Mouse (Mus musculus): ENCODE data around the gene Ptpru. TPM values are rescaled to one million over a fixed set of nuclear protein-coding genes. Genes with fewer than 3 reads are reported as not detected.
A peak's percentile ranks its signal among the peaks of the same experiment; 100 is the strongest.

Ptpru gene
- polyA plus RNA-seq, 1 experiment from 2014 or later = 26.7 TPM

DNA sequence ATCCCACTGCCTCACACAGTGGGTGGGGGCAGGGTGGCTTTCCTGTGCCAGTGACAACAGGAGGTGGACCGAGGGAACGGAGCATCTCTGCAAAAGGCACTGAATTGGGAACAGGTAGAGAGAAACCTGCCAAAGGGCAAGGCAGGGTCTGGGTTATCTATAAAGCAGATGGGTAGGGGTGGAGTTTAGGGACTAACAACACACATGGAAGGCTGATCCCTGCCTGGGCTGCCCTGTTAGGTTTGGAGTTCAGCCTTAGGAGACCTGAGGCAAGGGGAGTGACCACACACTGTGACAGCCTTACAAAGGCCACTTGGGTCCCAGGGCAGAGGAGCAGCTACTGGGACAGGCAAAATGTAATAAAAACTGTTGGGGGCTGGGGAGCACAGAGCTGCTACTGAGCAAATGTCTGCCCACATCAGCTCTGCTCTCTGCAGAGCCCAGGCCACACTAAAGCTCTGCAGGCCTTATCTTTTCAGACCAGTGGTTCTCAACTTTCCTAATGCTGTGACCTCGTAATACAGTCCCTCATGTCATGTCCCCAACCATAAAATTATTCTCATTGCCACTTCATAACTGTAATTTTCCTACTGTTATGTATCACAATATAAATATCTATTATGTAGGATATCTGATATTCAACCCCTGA is 5.2 kb downstream of the Ptpru start:
- H3K27ac ChIP-seq (replicated peaks) = no peak overlapping the region
- H3K36me3 ChIP-seq = no peaks in the 10 kb centered on the region
- 65% methylated on average over 3 of the region's 3 CpGs for WGBS
- peaks cover 9% of the 10 kb centered on the region for H3K27me3 ChIP-seq
- no peak overlapping the region for H3K9ac ChIP-seq
- ATAC-seq (ENCODE audit: insufficient number of reproducible peaks, low FRiP score, low TSS enrichment, low read depth) = no peak
- H3K9me3 ChIP-seq (replicated peaks) = no peaks in the 10 kb centered on the region
- H3K4me2 ChIP-seq (replicated peaks) = no peak overlapping the region
- H3K4me1 ChIP-seq = peaks cover 56% of the 10 kb centered on the region
- no peak overlapping the region for H3K4me3 ChIP-seq (replicated peaks)

DNA sequence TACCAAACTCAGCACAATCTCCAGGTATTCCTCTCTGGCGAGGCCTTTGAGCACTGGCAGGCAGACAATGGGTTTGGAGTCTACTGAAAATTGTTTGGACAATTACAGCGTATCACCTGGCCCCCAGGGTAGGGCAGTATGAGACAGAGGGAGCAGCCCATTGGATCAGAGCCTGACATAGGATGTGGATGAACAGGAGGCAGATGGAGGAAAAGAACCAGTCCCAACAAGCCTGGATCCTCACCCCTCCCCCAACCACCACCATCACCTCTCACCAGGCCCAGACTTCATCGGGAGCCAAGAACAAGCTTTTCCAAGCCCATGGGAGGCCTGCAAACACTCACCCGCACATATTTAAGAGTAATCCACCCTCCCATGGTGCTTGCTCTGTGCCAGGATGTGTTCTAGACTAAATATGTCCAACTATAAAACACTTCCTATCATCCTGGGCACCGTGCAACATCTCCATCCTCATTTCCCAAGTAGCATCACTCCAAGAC is 6.5 kb downstream of the Ptpru start:
- no peaks in the 10 kb centered on the region for H3K9me3 ChIP-seq (replicated peaks)
- WGBS = 53% methylated on average over 5 of the region's 5 CpGs
- no peak for ATAC-seq (ENCODE audit: insufficient number of reproducible peaks, low FRiP score, low TSS enrichment, low read depth)

GRCm38 (mm10) chr4:131829123-131829522 is 9.0 kb downstream of the Ptpru start:
- peaks cover 51% of the 10 kb centered on the region for H3K4me1 ChIP-seq
- no peak overlapping the region for H3K9ac ChIP-seq
- no peaks in the 10 kb centered on the region for H3K36me3 ChIP-seq
- no peaks in the 10 kb centered on the region for H3K27me3 ChIP-seq
- H3K4me2 ChIP-seq (replicated peaks) = no peak overlapping the region
- H3K9me3 ChIP-seq (replicated peaks) = no peaks in the 10 kb centered on the region
- H3K27ac ChIP-seq (replicated peaks) = no peak overlapping the region
- ATAC-seq (ENCODE audit: insufficient number of reproducible peaks, low FRiP score, low TSS enrichment, low read depth) = no peak
- 74% methylated on average over 8 of the region's 8 CpGs for whole genome bisulfite sequencing
- no peak overlapping the region for H3K4me3 ChIP-seq (replicated peaks)

More for the DNA sequence above, 6.5 kb downstream of the Ptpru start:
- Histone ChIP-seq H3K27ac (replicated peaks) (no peak overlapping the region), H3K27me3 (peaks cover 9% of the 10 kb centered on the region), H3K36me3 (no peaks in the 10 kb centered on the region), H3K9ac (no peak overlapping the region), H3K4me1 (peaks cover 58% of the 10 kb centered on the region), H3K4me2 (replicated peaks) (no peak overlapping the region), H3K4me3 (replicated peaks) (no peak overlapping the region)

- Histone ChIP-seq H3K9me3 (replicated peaks) (no peaks in the 10 kb centered on the region), H3K4me3 (replicated peaks) (no peak overlapping the region), H3K36me3 (no peaks in the 10 kb centered on the region; the same call in 1 of the 2 replicates), H3K4me2 (replicated peaks) (peak overlapping the region; percentile 31), H3K4me1 (peaks cover 49% of the 10 kb centered on the region), H3K27ac (replicated peaks) (peak overlapping the region; percentile 76), H3K9ac (no peak overlapping the region), H3K27me3 (no peaks in the 10 kb centered on the region)
- WGBS = 5% methylated on average over 6 of the region's 6 CpGs
- ATAC-seq (ENCODE audit: insufficient number of reproducible peaks, low FRiP score, low TSS enrichment, low read depth) = peak; percentile 73
Measured at GRCm38 (mm10) chr4:131826905-131827304, 11.2 kb downstream of the Ptpru start.

- Histone ChIP-seq H3K4me1 (peaks cover 50% of the 10 kb centered on the region), H3K4me2 (replicated peaks) (no peak overlapping the region), H3K27me3 (no peaks in the 10 kb centered on the region), H3K4me3 (replicated peaks) (no peak overlapping the region), H3K9ac (no peak overlapping the region), H3K27ac (replicated peaks) (peak overlapping the region; percentile 76; the same call in 1 of the 2 replicates), H3K9me3 (replicated peaks) (no peaks in the 10 kb centered on the region), H3K36me3 (no peaks in the 10 kb centered on the region; the same call in 1 of the 2 replicates)
- WGBS = 35% methylated on average over 8 of the region's 8 CpGs
- ATAC-seq (ENCODE audit: insufficient number of reproducible peaks, low FRiP score, low TSS enrichment, low read depth) = no peak
Measured at GRCm38 (mm10) chr4:131825830-131826229, 12.3 kb downstream of the Ptpru start.

GRCm38 (mm10) chr4:131824939-131825338 is 13.1 kb downstream of the Ptpru start:
- WGBS = 27% methylated on average over 3 of the region's 3 CpGs
- Histone ChIP-seq H3K27ac (replicated peaks) (peak overlapping the region; percentile 63), H3K4me1 (peaks cover 46% of the 10 kb centered on the region), H3K36me3 (no peaks in the 10 kb centered on the region; the same call in 1 of the 2 replicates), H3K4me2 (replicated peaks) (no peak overlapping the region), H3K9ac (no peak overlapping the region), H3K9me3 (replicated peaks) (no peaks in the 10 kb centered on the region), H3K4me3 (replicated peaks) (no peak overlapping the region), H3K27me3 (no peaks in the 10 kb centered on the region)
- ATAC-seq (ENCODE audit: insufficient number of reproducible peaks, low FRiP score, low TSS enrichment, low read depth) = no peak

DNA sequence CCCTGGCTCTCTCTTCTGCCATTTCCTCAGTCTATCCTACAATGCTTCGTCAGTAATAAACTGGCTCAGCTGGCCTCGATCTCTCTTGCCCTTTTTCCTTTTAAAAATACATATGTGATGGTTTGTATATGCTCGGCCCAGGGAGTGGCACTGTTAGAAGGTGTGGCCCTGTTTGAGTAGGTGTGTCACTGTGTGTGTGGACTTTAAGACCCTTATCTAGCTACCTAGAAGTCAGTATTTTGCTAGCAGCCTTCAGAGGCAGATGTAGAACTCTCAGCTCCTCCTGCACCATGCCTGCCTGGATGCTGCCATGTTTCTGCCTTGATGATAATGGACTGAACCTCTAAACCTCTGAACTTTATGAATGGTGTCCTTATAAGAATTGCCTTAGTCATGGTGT is 15.5 kb downstream of the Ptpru start:
- Histone ChIP-seq H3K27me3 (no peaks in the 10 kb centered on the region), H3K27ac (replicated peaks) (no peak overlapping the region), H3K9me3 (replicated peaks) (no peaks in the 10 kb centered on the region), H3K36me3 (no peaks in the 10 kb centered on the region; the same call in 1 of the 2 replicates), H3K4me2 (replicated peaks) (no peak overlapping the region), H3K4me3 (replicated peaks) (no peak overlapping the region), H3K9ac (no peak overlapping the region), H3K4me1 (peaks cover 38% of the 10 kb centered on the region)
- 84% methylated on average over 3 of the region's 3 CpGs for WGBS
- ATAC-seq (ENCODE audit: insufficient number of reproducible peaks, low FRiP score, low TSS enrichment, low read depth) = no peak

GRCm38 (mm10) chr4:131821161-131821731 is 16.8 kb downstream of the Ptpru start:
- 34% methylated on average over 16 of the region's 16 CpGs for WGBS
- no peak overlapping the region for H3K4me2 ChIP-seq (replicated peaks)
- 0 out of 2 replicates have a peak, but pooled peaks have one; percentile 45 for ATAC-seq (ENCODE audit: insufficient number of reproducible peaks, low FRiP score, low TSS enrichment, low read depth)

DNA sequence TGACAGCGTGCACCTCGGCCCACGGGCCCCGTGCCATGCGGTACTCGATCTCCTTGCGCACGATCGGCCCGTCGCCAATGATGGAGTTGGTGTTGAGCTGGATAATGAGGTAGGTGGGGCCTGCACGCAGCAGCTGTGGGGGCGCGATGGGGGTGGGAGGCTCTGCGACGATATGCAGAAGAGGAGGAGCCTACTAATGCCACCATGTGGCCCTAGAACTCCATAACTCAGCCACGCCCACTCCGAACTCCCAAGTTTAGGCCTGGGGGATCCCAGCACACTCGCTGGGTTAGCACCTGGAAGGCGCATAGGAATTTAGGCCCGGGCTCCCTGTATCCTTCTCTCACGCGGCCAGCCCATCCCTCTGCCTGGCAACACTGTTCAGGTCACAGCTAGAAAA is 19.2 kb downstream of the Ptpru start:
- Histone ChIP-seq H3K36me3 (no peaks in the 10 kb centered on the region; the same call in 1 of the 2 replicates), H3K4me3 (replicated peaks) (no peak overlapping the region), H3K4me2 (replicated peaks) (no peak overlapping the region), H3K9me3 (replicated peaks) (no peaks in the 10 kb centered on the region), H3K9ac (no peak overlapping the region), H3K4me1 (peaks cover 13% of the 10 kb centered on the region), H3K27me3 (no peaks in the 10 kb centered on the region), H3K27ac (replicated peaks) (no peak overlapping the region)
- 64% methylated on average over 23 of the region's 23 CpGs for WGBS
- ATAC-seq (ENCODE audit: insufficient number of reproducible peaks, low FRiP score, low TSS enrichment, low read depth) = no peak

More at GRCm38 (mm10) chr4:131821161-131821731, 16.8 kb downstream of the Ptpru start:
- H3K4me1 ChIP-seq = peaks cover 24% of the 10 kb centered on the region
- no peak overlapping the region for H3K4me3 ChIP-seq (replicated peaks)
- no peaks in the 10 kb centered on the region for H3K27me3 ChIP-seq
- no peaks in the 10 kb centered on the region; the same call in 1 of the 2 replicates for H3K36me3 ChIP-seq
- no peak overlapping the region for H3K9ac ChIP-seq
- H3K27ac ChIP-seq (replicated peaks) = no peak overlapping the region
- no peaks in the 10 kb centered on the region for H3K9me3 ChIP-seq (replicated peaks)

DNA sequence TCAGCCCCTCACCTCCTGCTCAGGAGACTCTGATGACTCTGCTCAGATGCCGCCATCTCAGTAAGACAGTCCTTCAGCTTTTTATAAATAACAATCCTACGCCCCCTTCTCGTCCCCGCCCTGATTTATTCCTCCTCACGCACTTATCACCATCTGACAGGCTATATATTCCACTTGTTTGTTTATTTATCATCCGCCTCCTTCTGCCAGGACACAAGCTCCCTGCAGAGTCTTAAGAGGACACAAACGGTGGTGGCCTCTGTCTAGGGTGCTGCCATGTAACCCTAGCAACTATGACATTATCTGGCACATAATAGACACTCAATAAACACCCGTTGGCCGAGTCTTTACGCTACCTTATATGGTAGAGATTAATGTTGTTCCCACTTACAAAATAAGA is 22.3 kb downstream of the Ptpru start:
- Histone ChIP-seq H3K4me1 (no peaks in the 10 kb centered on the region), H3K36me3 (no peaks in the 10 kb centered on the region), H3K4me3 (replicated peaks) (no peak overlapping the region), H3K9ac (no peak overlapping the region), H3K4me2 (replicated peaks) (no peak overlapping the region), H3K27ac (replicated peaks) (no peak overlapping the region), H3K9me3 (replicated peaks) (no peaks in the 10 kb centered on the region), H3K27me3 (no peaks in the 10 kb centered on the region)
- WGBS = 82% methylated on average over 10 of the region's 10 CpGs
- ATAC-seq (ENCODE audit: insufficient number of reproducible peaks, low FRiP score, low TSS enrichment, low read depth) = no peak

GRCm38 (mm10) chr4:131814869-131815268 is 23.2 kb downstream of the Ptpru start:
- 87% methylated on average over 10 of the region's 10 CpGs for WGBS

More at GRCm38 (mm10) chr4:131814869-131815268, 23.2 kb downstream of the Ptpru start:
- H3K4me2 ChIP-seq (replicated peaks) = no peak overlapping the region
- ATAC-seq (ENCODE audit: insufficient number of reproducible peaks, low FRiP score, low TSS enrichment, low read depth) = no peak
- no peaks in the 10 kb centered on the region for H3K36me3 ChIP-seq
- H3K27me3 ChIP-seq = no peaks in the 10 kb centered on the region
- H3K27ac ChIP-seq (replicated peaks) = no peak overlapping the region
- no peaks in the 10 kb centered on the region for H3K9me3 ChIP-seq (replicated peaks)
- H3K4me1 ChIP-seq = no peaks in the 10 kb centered on the region
- H3K4me3 ChIP-seq (replicated peaks) = no peak overlapping the region
- no peak overlapping the region for H3K9ac ChIP-seq
